ENCODE assay signal across 8 mouse cellular contexts in the genomic region with DNA sequence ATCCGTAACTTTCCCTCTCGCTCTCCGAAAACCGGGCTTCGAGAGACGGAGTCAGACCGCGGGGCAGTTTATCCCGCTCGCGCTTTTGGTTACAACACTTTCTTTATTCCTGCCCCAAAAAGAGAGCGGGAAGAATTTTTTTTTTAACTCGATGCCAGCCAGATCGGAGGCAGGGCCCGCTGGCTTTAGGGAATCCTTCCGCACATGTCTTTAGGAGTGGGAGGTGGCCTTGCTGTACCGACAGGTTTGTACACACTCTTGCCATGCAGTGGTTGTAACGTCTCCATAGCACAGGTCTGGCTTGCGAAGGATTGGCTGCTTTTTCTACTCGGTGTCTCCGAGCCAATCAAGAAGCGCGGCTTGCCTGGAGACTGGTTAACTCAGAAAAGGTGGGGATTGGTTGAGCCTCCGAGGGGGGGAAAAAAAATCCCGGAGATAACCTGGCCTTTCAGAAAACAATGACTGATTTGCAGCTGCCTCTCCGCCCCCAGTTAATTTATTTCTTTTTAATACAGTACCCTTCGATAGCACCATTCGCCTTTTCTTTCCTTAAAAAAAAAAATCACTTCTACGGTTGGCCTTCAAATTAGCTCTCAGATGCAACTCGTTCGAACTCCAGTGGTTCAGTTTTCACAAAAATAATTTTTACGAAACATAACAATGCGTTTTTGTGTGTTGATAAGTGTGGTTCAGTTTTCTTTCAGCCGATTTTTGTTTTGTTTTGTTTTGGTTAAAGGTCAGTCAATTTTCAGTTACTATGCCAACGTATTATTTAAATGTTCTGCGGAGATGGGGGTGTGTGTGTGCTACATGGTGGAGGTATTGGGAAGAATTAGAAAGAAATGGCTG. TPM values are rescaled to one million over a fixed set of nuclear protein-coding genes. Genes with fewer than 3 reads are reported as not detected.
DNase-seq lines count a peak whose midpoint lies in the region; ATAC-seq and TF ChIP-seq lines count a peak whose summit lies in the region.

No protein-coding gene starts in this region.

- no peaks in the 10 kb centered on the region; the same call in 1 of the 2 replicates for H3K36me3 ChIP-seq in embryonic facial prominence, embryonic 15.5 days
- H3K36me3 ChIP-seq in heart, adult 2 months (ENCODE audit: control insufficient read depth, insufficient read depth, low read length) = peaks cover 4% of the 10 kb centered on the region
- no peaks in the 10 kb centered on the region for H3K36me3 ChIP-seq in kidney, adult 2 months (ENCODE audit: control insufficient read depth, insufficient read depth, low read length)
- 0 out of 2 replicates have a peak, but pooled peaks cover 5% of the 10 kb centered on the region for H3K36me3 ChIP-seq in limb, embryonic 13.5 days
- H3K36me3 ChIP-seq in midbrain, embryonic 15.5 days (replicated peaks) = no peaks in the 10 kb centered on the region

- ATAC-seq in embryonic facial prominence, embryonic 15.5 days (ENCODE audit: insufficient number of reproducible peaks, low FRiP score, low TSS enrichment, low read depth) = peak; percentile 86
- peak; percentile 90 for ATAC-seq in limb, embryonic 13.5 days (ENCODE audit: low FRiP score, low read depth)
- ATAC-seq in midbrain, embryonic 15.5 days (replicated peaks) = peak; percentile 92

- H3K9me3 ChIP-seq in embryonic facial prominence, embryonic 15.5 days (replicated peaks) = no peaks in the 10 kb centered on the region
- no peaks in the 10 kb centered on the region for H3K9me3 ChIP-seq in limb, embryonic 13.5 days
- no peaks in the 10 kb centered on the region for H3K9me3 ChIP-seq in midbrain, embryonic 15.5 days

- TF ChIP-seq EP300 in heart, adult 2 months (IDR thresholded peaks at IDR 0.05; ENCODE audit: insufficient read depth, low read depth, low read length) = no peak

- no peak for TF ChIP-seq CTCF in bone marrow macrophage, adult 2 months (IDR thresholded peaks at IDR 0.05; ENCODE audit: low read depth, low read length)
- no peak for TF ChIP-seq CTCF in heart, adult 2 months (IDR thresholded peaks at IDR 0.05)
- no peak for TF ChIP-seq CTCF in kidney, adult 2 months (conservative IDR thresholded peaks at IDR 0.05; ENCODE audit: insufficient read depth, insufficient read length, low read depth, low read length)

- H3K4me1 ChIP-seq in bone marrow macrophage, adult 2 months (ENCODE audit: control insufficient read depth, insufficient read depth, low read length) = peaks cover 4% of the 10 kb centered on the region; the same call in 1 of the 2 replicates
- H3K4me1 ChIP-seq in embryonic facial prominence, embryonic 15.5 days = peaks cover 7% of the 10 kb centered on the region
- H3K4me1 ChIP-seq in heart, adult 2 months (ENCODE audit: control insufficient read depth, insufficient read depth, low read length) = peaks cover 2% of the 10 kb centered on the region
- peaks cover 3% of the 10 kb centered on the region; the same call in 1 of the 2 replicates for H3K4me1 ChIP-seq in kidney, adult 2 months (ENCODE audit: control insufficient read depth, insufficient read depth, low read length)
- peaks cover 22% of the 10 kb centered on the region for H3K4me1 ChIP-seq in limb, embryonic 13.5 days
- H3K4me1 ChIP-seq in midbrain, embryonic 15.5 days = peaks cover 14% of the 10 kb centered on the region

- TF ChIP-seq POLR2A in bone marrow macrophage, adult 2 months (IDR thresholded peaks at IDR 0.05; ENCODE audit: borderline replicate concordance, low read depth, low read length) = no peak
- TF ChIP-seq POLR2A in heart, adult 2 months (IDR thresholded peaks at IDR 0.05; ENCODE audit: insufficient read depth, low read depth, low read length) = peak; percentile 64
- TF ChIP-seq POLR2A in kidney, adult 2 months (IDR thresholded peaks at IDR 0.05; ENCODE audit: low read depth, low read length) = no peak

- peak overlapping the region; percentile 74 for H3K4me2 ChIP-seq in embryonic facial prominence, embryonic 15.5 days (replicated peaks)
- H3K4me2 ChIP-seq in limb, embryonic 13.5 days (replicated peaks) = peak overlapping the region; percentile 73
- H3K4me2 ChIP-seq in midbrain, embryonic 15.5 days = peak overlapping the region; percentile 60

- H3K4me3 ChIP-seq in bone marrow macrophage, adult 2 months (ENCODE audit: insufficient read depth, low read length) = peak overlapping the region; percentile 82
- peak overlapping the region; percentile 88 for H3K4me3 ChIP-seq in embryonic facial prominence, embryonic 15.5 days (replicated peaks)
- H3K4me3 ChIP-seq in heart, adult 2 months = peak overlapping the region; percentile 63
- peak overlapping the region; percentile 76 for H3K4me3 ChIP-seq in kidney, adult 2 months (ENCODE audit: insufficient read depth, low read depth, low read length)
- peak overlapping the region; percentile 91 for H3K4me3 ChIP-seq in limb, embryonic 13.5 days
- peak overlapping the region; percentile 96 for H3K4me3 ChIP-seq in midbrain, embryonic 15.5 days

- peak overlapping the region; percentile 95 for H3K9ac ChIP-seq in embryonic facial prominence, embryonic 15.5 days
- peak overlapping the region; percentile 79 for H3K9ac ChIP-seq in heart, adult 2 months (ENCODE audit: low read depth, low read length)
- peak overlapping the region; percentile 100 for H3K9ac ChIP-seq in limb, embryonic 13.5 days
- peak overlapping the region; percentile 98 for H3K9ac ChIP-seq in midbrain, embryonic 15.5 days

- peak overlapping the region; percentile 60 for H3K27ac ChIP-seq in bone marrow macrophage, adult 2 months (ENCODE audit: insufficient read depth, low read depth, low read length)
- peak overlapping the region; percentile 100 for H3K27ac ChIP-seq in embryonic facial prominence, embryonic 15.5 days (replicated peaks)
- peak overlapping the region; percentile 99 for H3K27ac ChIP-seq in heart, adult 2 months
- H3K27ac ChIP-seq in kidney, adult 2 months (ENCODE audit: insufficient read depth, low read depth, low read length) = peak overlapping the region; percentile 85
- H3K27ac ChIP-seq in limb, embryonic 13.5 days = peak overlapping the region; percentile 100
- peak overlapping the region; percentile 100 for H3K27ac ChIP-seq in midbrain, embryonic 15.5 days

- H3K27me3 ChIP-seq in embryonic facial prominence, embryonic 15.5 days = no peaks in the 10 kb centered on the region
- H3K27me3 ChIP-seq in heart, adult 2 months (ENCODE audit: control insufficient read depth, insufficient read depth, low read length) = no peaks in the 10 kb centered on the region
- no peaks in the 10 kb centered on the region for H3K27me3 ChIP-seq in kidney, adult 2 months (replicated peaks; ENCODE audit: control insufficient read depth, insufficient read depth, low read length)
- no peaks in the 10 kb centered on the region for H3K27me3 ChIP-seq in limb, embryonic 13.5 days
- H3K27me3 ChIP-seq in midbrain, embryonic 15.5 days (replicated peaks) = no peaks in the 10 kb centered on the region

- 4% methylated on average over 36 of the region's 36 CpGs for WGBS in embryonic facial prominence, embryonic 15.5 days
- 3% methylated on average over 36 of the region's 36 CpGs for WGBS in heart, adult 2 months
- 1% methylated on average over 36 of the region's 36 CpGs for WGBS in kidney, adult 2 months
- WGBS in limb, embryonic 13.5 days = 6% methylated on average over 36 of the region's 36 CpGs
- WGBS in midbrain, embryonic 15.5 days = 3% methylated on average over 36 of the region's 36 CpGs

- no peaks in the 10 kb centered on the region for H3K79me2 ChIP-seq in heart, adult 2 months (replicated peaks; ENCODE audit: control insufficient read depth, insufficient read depth, low read length)

- peak; percentile 95 for DNase-seq in A20 (ENCODE audit: low read depth, low spot score)
- DNase-seq in heart, adult 2 months = peak; percentile 81 to 90
- peak; percentile 97 for DNase-seq in kidney, adult 2 months
- peak; percentile 68 to 78 for DNase-seq in spleen, adult 18-20 months

- intact Hi-C loops in heart, adult 2 months (cut with DNase I) = loop anchor here (1.0 to 10.0 kb wide), 5 partner anchors 41 to 440 kb away; a partner anchor contains a TSS

RNA-seq across cellular contexts. Expression of a gene that starts 1.7 kb away (rescaled TPM):
- 8.1 and 10.1 TPM in 2 replicates for polyA plus RNA-seq in bone marrow macrophage, adult 2 months (2012; ENCODE audit: insufficient read depth, insufficient read length, missing spikeins)
- polyA plus RNA-seq in embryonic facial prominence, embryonic 15.5 days (2015; fragmentation: Nextera tagmentation; extraction: Ambion mirVana) = 22.0 and 23.5 TPM in 2 replicates
- total RNA-seq in heart, adult 2 months (2021) = 10 to 100 TPM; 11.1 TPM
- polyA plus RNA-seq in heart, adult 2 months (2012; rRNA removed) = 2.4 and 4.1 TPM in 2 replicates
- polyA plus RNA-seq in kidney, adult 2 months (2012; rRNA removed) = 3.8 TPM in 2 replicates
- polyA plus RNA-seq in limb, embryonic 13.5 days (2015; fragmentation: Nextera tagmentation; extraction: Ambion mirVana) = 35.3 and 37.0 TPM in 2 replicates
- 17.8 and 20.5 TPM in 2 replicates for polyA plus RNA-seq in midbrain, embryonic 15.5 days (2015; fragmentation: Nextera tagmentation; extraction: Ambion mirVana)

Comparison
In these comparisons a context has a peak if more than half of its experiments do, and no peak if none do; other contexts are left out.
1. Peak in every context shown above with its lines: DNase-seq, ATAC-seq, H3K4me3 ChIP-seq and H3K27ac ChIP-seq.